8 mouse cellular contexts compared by ENCODE assay signal in the genomic region with DNA sequence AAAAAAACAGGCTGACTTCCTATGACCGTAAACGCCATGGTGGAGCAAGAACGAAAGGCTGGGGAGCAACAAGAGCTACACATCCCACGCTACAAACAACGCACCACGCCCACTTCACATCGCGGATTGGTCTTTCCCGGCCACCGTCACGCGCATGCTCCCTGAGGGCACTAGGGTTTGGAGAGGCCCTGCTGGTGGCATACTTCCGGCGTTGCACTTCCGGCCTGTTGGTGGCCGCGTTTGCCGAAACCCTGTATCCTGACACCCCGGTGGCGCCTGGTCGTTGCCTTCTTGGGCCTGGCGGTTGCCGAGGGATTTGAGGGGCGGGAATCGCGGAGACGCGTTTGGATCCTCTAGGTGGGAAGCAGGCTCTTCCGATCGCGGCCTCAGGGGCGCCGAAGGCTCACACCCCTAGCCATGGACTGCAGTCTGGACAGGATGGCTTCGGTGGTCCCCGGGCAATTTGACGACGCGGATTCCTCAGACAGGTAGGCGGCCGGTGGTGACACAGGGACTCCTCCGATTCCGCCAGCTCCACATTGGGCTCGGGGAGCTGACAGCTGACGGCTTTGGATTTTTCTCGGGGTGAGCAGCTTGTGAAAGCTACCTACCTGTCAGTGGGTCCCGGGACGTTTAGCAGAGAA. TPM values are rescaled to one million over a fixed set of nuclear protein-coding genes. Genes with fewer than 3 reads are reported as not detected.
DNase-seq lines count a peak whose midpoint lies in the region; ATAC-seq and TF ChIP-seq lines count a peak whose summit lies in the region.

Cage1 (minus strand) TSS at position 26 of the 644 bp plus-strand sequence.

- ATAC-seq in embryonic facial prominence, embryonic 15.5 days (ENCODE audit: insufficient number of reproducible peaks, low FRiP score, low TSS enrichment, low read depth): peak; percentile 92
- ATAC-seq in limb, embryonic 14.5 days (ENCODE audit: low FRiP score, low read depth): peak; percentile 97
- peak; percentile 96 for ATAC-seq in midbrain, postnatal 0 days (ENCODE audit: low FRiP score)

- peak; percentile 98 for DNase-seq in 416B (ENCODE audit: low read depth)
- DNase-seq in heart, adult 8-10 months (ENCODE audit: low spot score): peak; percentile 98
- DNase-seq in kidney, adult 9 months: peak; percentile 98
- DNase-seq in limb, embryonic 14.5 days (ENCODE audit: low spot score): peak; percentile 97
- peak; percentile 98 for DNase-seq in midbrain, postnatal 0 days (ENCODE audit: low spot score)
- DNase-seq in spleen, postnatal 14 days (ENCODE audit: low spot score in 2 of 2): peak; percentile 92 to 94

- H3K4me3 ChIP-seq in bone marrow, adult 2 months (replicated peaks; ENCODE audit: control insufficient read depth, low read depth, low read length): peak within 1 kb of the TSS; percentile 86
- H3K4me3 ChIP-seq in embryonic facial prominence, embryonic 15.5 days (replicated peaks): peak within 1 kb of the TSS; percentile 84
- peak within 1 kb of the TSS; percentile 75 for H3K4me3 ChIP-seq in limb, embryonic 14.5 days (replicated peaks; ENCODE audit: low read length)
- H3K4me3 ChIP-seq in midbrain, postnatal 0 days (ENCODE audit: low read depth, low read length): peak within 1 kb of the TSS; percentile 64

- peaks cover 22% of the 10 kb centered on the region for H3K36me3 ChIP-seq in embryonic facial prominence, embryonic 15.5 days
- H3K36me3 ChIP-seq in limb, embryonic 14.5 days (ENCODE audit: control insufficient read depth, insufficient read depth, low read length): peaks cover 23% of the 10 kb centered on the region
- H3K36me3 ChIP-seq in midbrain, postnatal 0 days (ENCODE audit: insufficient read depth, low read length): peaks cover 17% of the 10 kb centered on the region

- TF ChIP-seq POLR2A in bone marrow, adult 2 months (IDR thresholded peaks at IDR 0.05; ENCODE audit: borderline replicate concordance, control insufficient read depth, low read depth, low read length): peak; percentile 74; the same call in 1 of the 2 replicates
- TF ChIP-seq POLR2A in limb, embryonic 14.5 days (IDR thresholded peaks at IDR 0.05; ENCODE audit: borderline replicate concordance, extremely low read depth, insufficient read depth, insufficient read length): peak; percentile 36; the same call in 1 of the 2 replicates

- H3K9me3 ChIP-seq in embryonic facial prominence, embryonic 15.5 days (replicated peaks): no peaks in the 10 kb centered on the region
- no peaks in the 10 kb centered on the region for H3K9me3 ChIP-seq in limb, embryonic 14.5 days (ENCODE audit: control insufficient read depth, low read length)
- H3K9me3 ChIP-seq in midbrain, postnatal 0 days (ENCODE audit: low read length): no peaks in the 10 kb centered on the region

- under 1% methylated on average over 47 of the region's 47 CpGs for WGBS in bone marrow, adult 2 months
- under 1% methylated on average over 47 of the region's 47 CpGs for WGBS in embryonic facial prominence, embryonic 15.5 days
- WGBS in limb, embryonic 14.5 days: 1% methylated on average over 44 of the region's 47 CpGs
- WGBS in midbrain, postnatal 0 days: under 1% methylated on average over 47 of the region's 47 CpGs

- peaks cover 1% of the 10 kb centered on the region; the same call in 1 of the 2 replicates for H3K4me1 ChIP-seq in bone marrow, adult 2 months (ENCODE audit: control insufficient read depth, insufficient read depth, low read length)
- H3K4me1 ChIP-seq in embryonic facial prominence, embryonic 15.5 days: peaks cover 17% of the 10 kb centered on the region
- peaks cover 13% of the 10 kb centered on the region for H3K4me1 ChIP-seq in limb, embryonic 14.5 days (ENCODE audit: control insufficient read depth, insufficient read depth, low read length)
- H3K4me1 ChIP-seq in midbrain, postnatal 0 days (ENCODE audit: insufficient read depth, low read length): peaks cover 13% of the 10 kb centered on the region; the same call in 1 of the 2 replicates

- H3K27ac ChIP-seq in bone marrow, adult 2 months (ENCODE audit: control insufficient read depth, insufficient read depth, low read depth, low read length, poor library complexity): peak within 1 kb of the TSS; percentile 73
- H3K27ac ChIP-seq in embryonic facial prominence, embryonic 15.5 days (replicated peaks): peak within 1 kb of the TSS; percentile 83
- H3K27ac ChIP-seq in limb, embryonic 14.5 days (replicated peaks; ENCODE audit: low read depth, low read length): peak within 1 kb of the TSS; percentile 49
- H3K27ac ChIP-seq in midbrain, postnatal 0 days (ENCODE audit: low read depth, low read length): peak within 1 kb of the TSS; percentile 77

- peak; percentile 36 for TF ChIP-seq CTCF in bone marrow, adult 2 months (IDR thresholded peaks at IDR 0.05; ENCODE audit: control insufficient read depth, insufficient read depth, low read length)
- TF ChIP-seq CTCF in midbrain, postnatal 0 days (IDR thresholded peaks at IDR 0.05): peak; percentile 65

- H3K4me2 ChIP-seq in embryonic facial prominence, embryonic 15.5 days (replicated peaks): peak within 1 kb of the TSS; percentile 87
- H3K4me2 ChIP-seq in limb, embryonic 14.5 days (replicated peaks; ENCODE audit: low read depth, low read length, severe bottlenecking): peak within 1 kb of the TSS; percentile 94
- peak within 1 kb of the TSS; percentile 91 for H3K4me2 ChIP-seq in midbrain, postnatal 0 days (ENCODE audit: low read depth, low read length, poor library complexity, severe bottlenecking)

- H3K9ac ChIP-seq in embryonic facial prominence, embryonic 15.5 days: peak within 1 kb of the TSS; percentile 80
- H3K9ac ChIP-seq in limb, embryonic 14.5 days (ENCODE audit: low read depth, low read length, severe bottlenecking): peak within 1 kb of the TSS; percentile 86
- peak within 1 kb of the TSS; percentile 90 for H3K9ac ChIP-seq in midbrain, postnatal 0 days (replicated peaks; ENCODE audit: low read length, poor library complexity, severe bottlenecking)

- H3K27me3 ChIP-seq in embryonic facial prominence, embryonic 15.5 days: no peaks in the 10 kb centered on the region
- no peaks in the 10 kb centered on the region for H3K27me3 ChIP-seq in limb, embryonic 14.5 days (ENCODE audit: control insufficient read depth, insufficient read depth, low read length)
- H3K27me3 ChIP-seq in midbrain, postnatal 0 days (ENCODE audit: insufficient read depth, low read length): no peaks in the 10 kb centered on the region

RNA-seq across cellular contexts. Expression of gene Cage1, which starts in this region (rescaled TPM):
- polyA plus RNA-seq in bone marrow, adult 2 months (2011; ENCODE audit: insufficient read depth, insufficient read length, low replicate concordance, missing spikeins): 0.70 and 0.74 TPM in 2 replicates
- 1.5 and 1.6 TPM in 2 replicates for polyA plus RNA-seq in embryonic facial prominence, embryonic 15.5 days (2015; fragmentation: Nextera tagmentation; extraction: Ambion mirVana)
- total RNA-seq in heart, adult 8-10 months (2022): 1 to 10 TPM; 1.6 to 3.0 (median 2.1) TPM
- 0.50 and 0.57 TPM in 2 replicates for polyA plus RNA-seq in limb, embryonic 14.5 days (2012; rRNA removed)
- polyA plus RNA-seq in limb, embryonic 14.5 days (2014; fragmentation: Nextera tagmentation; extraction: Ambion mirVana): 1.3 TPM in 2 replicates
- 1.6 and 3.4 TPM in 2 replicates for total RNA-seq in midbrain, postnatal 0 days (2014; rRNA removed)
- 3.8 and 4.4 TPM in 2 replicates for polyA plus RNA-seq in midbrain, postnatal 0 days (2015; fragmentation: Nextera tagmentation; extraction: Ambion mirVana)

Comparison
In these comparisons a context has a peak if more than half of its experiments do, and no peak if none do; other contexts are left out.
1. Peak in every context shown above with its lines: DNase-seq, ATAC-seq, H3K4me3 ChIP-seq and H3K27ac ChIP-seq.